Mouse (Mus musculus): ENCODE measurements around the gene Asprv1.

The Asprv1 gene

DNA sequence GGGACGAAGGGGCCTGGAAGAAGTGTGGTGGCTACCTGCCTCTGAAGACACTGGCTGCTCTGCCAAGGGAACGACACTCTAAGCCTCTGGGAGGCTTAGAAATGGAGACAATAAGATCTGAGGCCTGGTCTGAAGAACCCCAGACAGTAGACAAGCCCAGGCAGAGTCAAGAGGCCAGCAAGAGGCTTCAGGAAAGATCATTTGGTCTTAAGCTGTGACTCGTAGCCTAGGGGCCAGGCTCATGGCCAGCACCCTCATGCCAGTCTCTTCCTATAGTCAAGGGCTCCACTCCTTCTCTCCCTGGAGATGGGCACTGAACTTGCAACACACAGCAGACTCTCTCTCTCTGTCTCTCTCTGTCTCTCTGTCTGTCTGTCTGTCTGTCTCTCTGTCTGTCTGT, 12.2 kb downstream of the Asprv1 start:
- TF ChIP-seq GATA4 (IDR thresholded peaks at IDR 0.05; ENCODE audit: insufficient replicate concordance, low read length): no peak

DNA sequence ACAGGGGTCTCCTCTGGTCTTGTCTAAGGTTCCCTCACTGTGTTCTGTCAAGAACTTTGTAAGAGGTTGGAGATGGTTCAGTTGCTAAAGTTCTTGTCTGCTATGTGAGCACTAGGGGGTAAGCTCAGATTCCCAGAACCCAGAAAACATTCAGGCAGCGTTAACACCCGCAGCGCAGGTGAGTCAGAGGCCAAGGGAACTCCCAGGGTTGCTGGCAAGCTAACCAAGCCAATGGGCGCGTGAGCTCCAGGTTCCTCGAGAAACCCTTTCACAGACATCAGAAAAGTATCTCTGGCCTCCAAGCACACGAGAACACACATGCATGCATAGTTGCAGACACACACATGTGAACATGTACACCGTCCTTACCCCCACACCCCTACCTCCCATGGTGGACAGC, 12.8 kb downstream of the Asprv1 start:
- TF ChIP-seq GATA4 (IDR thresholded peaks at IDR 0.05; ENCODE audit: insufficient replicate concordance, low read length): no peak

DNA sequence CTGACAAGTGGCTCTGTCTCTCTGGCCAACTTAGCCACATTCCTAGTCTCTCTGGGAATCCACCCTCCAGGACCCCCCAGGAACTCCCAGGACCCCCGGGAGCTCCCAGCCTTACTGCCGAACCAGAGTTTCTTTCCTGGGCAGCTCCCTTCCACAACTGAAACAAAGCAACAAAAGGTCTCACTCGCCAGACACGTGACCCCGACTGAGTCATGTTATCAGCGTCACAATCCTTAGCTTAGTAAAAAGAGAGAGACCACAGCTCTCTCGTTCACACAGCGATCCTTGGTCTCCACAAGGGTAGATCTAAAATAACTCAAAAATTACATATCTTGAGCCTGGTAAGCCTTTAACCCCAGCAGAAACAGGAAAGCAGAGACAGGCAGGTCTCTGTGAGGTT, 13.8 kb downstream of the Asprv1 start:
- no peak for TF ChIP-seq GATA4 (IDR thresholded peaks at IDR 0.05; ENCODE audit: insufficient replicate concordance, low read length)

DNA sequence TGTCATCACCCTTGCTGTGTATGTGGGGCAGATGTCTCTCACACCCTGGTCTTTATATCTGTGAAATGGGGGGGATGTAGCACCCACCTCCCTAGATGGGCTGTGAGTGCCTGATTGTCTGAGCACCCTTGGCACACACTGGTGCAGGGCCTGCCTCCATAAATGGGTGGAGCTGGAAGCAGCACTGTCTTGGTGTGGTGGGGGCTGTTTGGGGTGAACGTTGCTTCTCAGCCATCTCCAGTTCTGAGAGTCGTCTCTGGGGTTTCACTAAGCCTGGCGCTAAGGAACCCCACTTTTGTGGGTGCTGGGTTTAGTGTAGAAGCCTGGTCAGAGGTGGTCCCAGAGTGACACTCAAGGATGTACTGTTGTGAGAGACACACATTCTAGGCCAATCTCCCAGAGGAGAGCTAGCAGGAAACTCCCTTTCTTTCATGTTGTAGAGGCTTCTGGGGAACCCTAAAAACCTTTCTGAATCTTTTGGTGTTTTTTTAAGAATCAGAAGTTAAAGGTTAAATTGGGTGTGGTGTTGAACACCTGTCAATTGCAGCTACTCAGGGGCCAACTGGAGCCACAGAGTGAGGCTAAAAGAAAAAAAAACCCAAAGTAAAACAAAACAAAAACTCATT, 16.9 kb downstream of the Asprv1 start:
- no peak for TF ChIP-seq GATA4 (IDR thresholded peaks at IDR 0.05; ENCODE audit: insufficient replicate concordance, low read length)

DNA sequence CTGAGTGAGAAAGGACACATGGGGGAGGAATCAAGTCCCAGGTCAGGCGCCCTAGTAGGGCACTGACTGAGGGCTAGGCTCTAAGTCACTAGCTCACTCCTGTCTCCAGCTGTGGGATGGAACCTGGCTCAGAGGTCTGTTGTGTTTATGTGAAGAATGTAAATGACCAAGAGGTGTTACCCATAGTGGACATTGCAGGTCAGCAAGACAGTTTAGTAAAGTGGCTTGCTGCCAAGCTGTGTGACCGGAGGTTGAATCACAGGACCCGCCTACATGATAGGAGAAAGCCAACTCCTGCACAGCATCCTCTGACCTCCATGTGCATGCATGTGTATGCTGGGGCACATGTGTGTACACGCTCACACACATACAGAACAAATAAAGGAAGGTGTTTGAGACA, 17.6 kb downstream of the Asprv1 start:
- TF ChIP-seq GATA4 (IDR thresholded peaks at IDR 0.05; ENCODE audit: insufficient replicate concordance, low read length): no peak

DNA sequence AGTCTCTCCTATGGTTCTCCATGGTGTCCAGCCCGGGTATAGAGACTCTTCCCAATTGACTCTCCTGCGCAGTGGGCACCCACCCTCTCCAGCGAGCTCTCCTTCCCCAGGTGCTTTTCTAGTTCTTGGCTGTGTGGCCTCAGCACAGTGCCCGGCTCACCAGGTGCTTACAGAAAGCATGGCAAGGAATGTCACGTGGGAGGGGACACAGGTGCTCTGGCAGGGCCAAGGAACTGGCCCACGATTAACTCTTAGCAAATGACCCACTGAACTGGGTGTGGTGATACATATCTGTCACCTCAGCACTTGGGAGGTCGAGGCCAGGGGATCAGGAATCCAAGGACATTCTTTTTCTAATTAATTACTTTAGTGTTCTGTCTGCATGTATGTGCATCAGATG, 18.2 kb downstream of the Asprv1 start:
- TF ChIP-seq GATA4 (IDR thresholded peaks at IDR 0.05; ENCODE audit: insufficient replicate concordance, low read length): no peak

DNA sequence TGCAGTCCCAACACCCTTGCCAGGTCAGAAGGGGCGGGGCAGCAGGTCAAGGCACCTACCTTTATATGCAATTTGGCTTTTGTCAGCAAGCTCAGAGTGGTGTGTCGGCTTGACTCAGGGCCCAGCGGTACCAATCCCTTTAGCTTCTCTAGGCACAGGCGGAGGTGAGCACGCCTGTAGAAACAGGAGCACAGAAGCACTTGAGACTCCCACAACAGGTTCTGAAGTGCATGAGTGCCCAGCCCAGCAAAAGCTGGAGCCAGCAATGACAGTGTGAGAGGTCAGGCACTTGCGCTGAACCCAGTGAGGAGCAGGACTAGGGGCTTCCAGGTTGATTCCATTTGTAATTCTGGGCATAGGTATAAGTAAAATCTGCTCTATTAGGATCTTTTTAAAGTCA, 25.1 kb downstream of the Asprv1 start:
- TF ChIP-seq GATA4 (IDR thresholded peaks at IDR 0.05; ENCODE audit: insufficient replicate concordance, low read length): no peak

DNA sequence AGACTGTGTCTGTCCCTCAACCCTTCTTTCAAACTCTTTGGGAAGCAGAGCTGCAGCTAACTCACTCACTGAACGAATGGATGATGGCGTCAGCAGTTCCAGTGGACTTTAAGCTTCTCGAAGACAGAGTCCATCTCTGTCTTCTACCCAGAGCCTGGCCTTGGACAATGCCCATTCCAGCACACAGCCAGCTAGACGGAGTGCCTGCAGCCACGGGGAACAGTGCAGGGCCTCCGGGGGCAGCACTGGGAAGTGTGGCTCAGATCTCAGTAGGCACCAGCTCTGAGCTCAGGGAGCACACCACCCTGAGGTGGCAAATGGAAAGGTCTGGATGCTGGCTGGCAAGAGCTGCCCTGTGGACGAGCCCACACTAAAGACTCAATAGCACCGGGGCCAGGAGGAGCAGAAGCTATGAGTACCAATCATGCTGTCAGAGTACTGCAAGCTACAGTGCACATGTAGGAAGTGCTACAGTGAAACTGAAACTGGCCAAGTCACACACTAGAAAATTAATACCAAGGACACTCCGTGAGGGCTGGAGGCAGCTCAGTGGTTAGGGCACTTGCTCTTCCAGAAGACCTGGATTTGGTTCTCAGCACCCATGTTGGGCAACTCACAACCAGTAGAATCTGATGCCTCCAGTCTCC, 26.4 kb downstream of the Asprv1 start:
- TF ChIP-seq GATA4 (IDR thresholded peaks at IDR 0.05; ENCODE audit: insufficient replicate concordance, low read length): no peak

DNA sequence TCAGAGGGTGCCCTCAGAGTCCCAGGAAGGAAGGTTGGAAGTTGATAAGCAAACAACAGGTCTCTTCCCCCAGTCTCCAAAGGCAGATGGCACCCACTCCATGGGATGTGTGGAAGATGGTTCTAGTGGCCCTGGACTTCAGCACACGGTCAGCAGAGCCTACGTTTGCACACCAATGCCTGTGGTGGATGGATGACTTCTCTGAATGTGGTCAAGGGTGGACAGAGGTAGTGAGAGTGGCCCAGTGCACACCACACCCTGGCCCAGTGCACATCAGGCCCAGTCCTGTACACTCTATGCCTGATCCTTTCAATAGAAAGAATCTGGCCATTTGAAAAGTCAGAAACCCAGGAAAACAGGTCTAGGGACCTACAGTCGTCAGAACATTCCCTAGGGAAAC, 30.5 kb downstream of the Asprv1 start:
- TF ChIP-seq GATA4 (IDR thresholded peaks at IDR 0.05; ENCODE audit: insufficient replicate concordance, low read length): no peak

DNA sequence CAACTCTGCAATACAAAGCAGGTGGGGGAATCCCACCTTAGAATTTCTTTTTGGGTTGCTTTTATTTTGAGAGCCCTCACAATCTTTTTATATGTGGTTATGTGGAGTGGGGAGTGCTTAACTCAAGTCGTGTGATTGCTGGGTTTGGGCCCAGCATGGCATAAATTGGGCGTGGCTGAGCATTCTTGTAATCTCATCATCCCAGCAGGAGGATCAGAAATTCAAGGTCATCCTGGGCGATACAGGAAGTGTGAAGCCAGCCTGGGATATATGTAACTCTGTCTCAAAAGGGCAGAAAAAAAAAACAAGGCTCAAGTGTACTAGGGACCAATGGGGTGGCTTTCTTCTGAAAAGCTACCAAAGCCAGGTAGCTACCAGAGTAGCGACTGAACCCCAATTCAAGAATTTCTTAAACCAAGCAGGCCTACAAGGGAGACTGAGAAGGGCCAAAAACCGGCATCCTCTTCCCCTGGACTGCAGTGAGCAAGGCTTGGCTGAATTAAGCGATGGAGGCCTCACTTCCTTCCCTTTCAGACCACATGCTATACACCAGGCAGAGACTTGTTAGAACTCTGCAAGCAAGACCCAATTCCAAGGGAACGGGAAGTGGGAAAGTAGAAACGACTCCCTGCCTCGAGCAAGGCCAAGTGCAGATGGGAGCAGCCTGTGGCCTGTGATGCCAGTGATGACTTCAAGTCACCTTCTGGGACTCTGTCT, 32.4 kb downstream of the Asprv1 start:
- TF ChIP-seq GATA4 (IDR thresholded peaks at IDR 0.05; ENCODE audit: insufficient replicate concordance, low read length): no peak

DNA sequence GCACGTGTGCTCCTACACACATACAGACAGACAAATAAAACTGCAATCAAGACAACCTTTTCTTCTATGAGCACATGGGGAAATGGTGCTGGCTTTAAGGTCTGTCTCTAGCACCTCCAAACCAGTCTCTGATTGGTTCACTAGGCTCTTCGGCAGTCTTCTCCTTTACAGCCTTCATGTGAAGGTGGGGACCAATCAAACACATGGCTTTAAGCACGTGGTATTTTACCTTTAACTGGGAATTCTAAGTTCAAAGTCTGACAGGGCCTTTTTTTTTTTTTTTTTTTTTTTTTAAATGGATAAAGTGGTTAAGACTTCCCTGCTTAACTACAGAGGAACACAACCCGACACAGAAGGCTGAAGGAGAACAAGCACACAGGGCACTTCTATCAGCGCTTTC, 37.1 kb downstream of the Asprv1 start:
- TF ChIP-seq GATA4 (IDR thresholded peaks at IDR 0.05; ENCODE audit: insufficient replicate concordance, low read length): no peak

DNA sequence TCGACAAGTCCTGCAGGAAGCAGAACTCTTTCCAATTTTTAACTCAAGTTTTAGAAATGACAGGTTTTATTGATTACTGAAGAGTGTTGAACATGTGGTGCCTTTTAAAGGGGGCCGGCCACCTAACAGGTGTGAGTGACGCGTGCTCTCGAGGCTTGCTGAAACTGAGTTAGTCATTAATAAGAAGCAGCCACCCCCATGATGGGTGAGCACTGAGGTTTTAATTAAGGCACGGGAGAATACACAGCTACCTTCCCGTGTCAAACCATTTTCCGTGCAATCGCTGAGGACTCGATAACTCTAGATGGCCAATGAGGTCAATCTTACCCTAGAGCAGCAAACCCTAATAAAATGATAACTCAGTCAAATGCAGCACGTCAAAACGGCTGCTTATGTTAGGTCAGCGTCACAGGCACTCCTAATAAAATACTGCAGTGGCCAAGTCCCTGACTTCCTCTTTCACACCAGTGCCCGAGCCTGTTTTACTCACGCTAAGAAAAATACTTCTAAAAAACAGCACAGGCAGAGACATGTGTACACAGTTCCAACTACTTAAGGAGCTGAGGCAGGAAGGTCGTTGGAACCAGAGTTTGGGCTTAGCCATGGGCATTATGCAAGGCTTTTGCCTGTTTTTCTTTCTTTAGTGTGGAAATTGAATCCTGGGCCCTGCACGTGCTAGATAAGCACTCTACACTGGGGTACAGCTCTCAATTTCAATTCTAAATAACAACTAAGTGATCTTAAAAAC, 37.8 kb downstream of the Asprv1 start:
- TF ChIP-seq GATA4 (IDR thresholded peaks at IDR 0.05; ENCODE audit: insufficient replicate concordance, low read length): no peak

DNA sequence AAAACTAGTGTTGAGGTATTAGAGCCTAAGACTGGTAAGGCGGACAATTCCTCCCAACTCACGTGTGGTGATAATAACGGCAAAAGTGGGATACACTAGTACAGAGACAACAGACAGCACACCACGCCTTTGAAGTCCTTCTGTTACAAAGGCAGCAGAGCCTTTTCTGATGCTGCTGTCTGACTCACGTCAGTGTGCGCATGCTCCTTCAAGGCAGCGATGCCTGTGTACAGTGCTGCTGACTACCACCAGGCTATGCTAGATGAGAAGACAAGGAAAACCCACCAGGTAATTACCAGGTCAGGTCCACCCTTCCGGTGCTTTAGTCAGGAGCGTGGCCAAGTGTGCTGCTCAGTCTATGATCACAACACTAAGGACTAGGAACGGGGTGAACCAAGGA, 39.1 kb downstream of the Asprv1 start:
- TF ChIP-seq GATA4 (IDR thresholded peaks at IDR 0.05; ENCODE audit: insufficient replicate concordance, low read length): no peak

DNA sequence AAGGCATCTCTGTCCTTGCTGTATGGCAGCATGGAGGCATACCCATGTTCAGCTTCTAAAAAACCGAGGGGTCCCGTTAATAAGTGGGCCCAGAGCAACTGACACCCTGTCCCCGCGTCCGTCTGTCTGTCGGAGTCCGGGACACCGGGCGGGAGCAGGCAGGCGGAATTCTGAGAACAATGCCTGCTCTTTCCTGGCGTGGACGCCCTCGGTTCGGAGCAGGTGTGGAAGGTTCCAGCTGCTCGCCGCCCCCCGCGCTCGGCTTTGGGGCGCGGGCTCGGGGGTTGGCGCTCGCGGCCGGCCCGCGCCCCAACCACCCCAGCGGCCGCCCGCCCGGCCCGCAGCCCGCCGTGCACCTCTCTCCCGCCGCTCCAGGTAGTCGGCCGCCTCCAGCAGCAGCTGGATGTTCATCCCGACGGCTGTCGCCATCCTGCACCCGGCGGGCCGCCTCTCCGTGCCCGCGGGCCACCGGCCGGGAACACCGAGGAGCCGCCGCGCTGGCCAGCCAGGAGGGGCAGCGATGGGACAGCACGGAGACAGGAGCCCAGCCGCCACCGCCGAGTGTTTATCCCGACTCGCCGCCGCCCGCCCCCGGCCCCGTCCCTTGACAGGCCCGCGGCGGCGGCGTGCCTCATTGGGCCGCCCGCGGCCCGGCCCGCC, 40.7 kb downstream of the Asprv1 start, which contains the start of gene Mxd1:
Gene Mxd1 (minus strand): TSS at position 582 of the 660 bp plus-strand sequence.
- no peak for TF ChIP-seq GATA4 (IDR thresholded peaks at IDR 0.05; ENCODE audit: insufficient replicate concordance, low read length)

DNA sequence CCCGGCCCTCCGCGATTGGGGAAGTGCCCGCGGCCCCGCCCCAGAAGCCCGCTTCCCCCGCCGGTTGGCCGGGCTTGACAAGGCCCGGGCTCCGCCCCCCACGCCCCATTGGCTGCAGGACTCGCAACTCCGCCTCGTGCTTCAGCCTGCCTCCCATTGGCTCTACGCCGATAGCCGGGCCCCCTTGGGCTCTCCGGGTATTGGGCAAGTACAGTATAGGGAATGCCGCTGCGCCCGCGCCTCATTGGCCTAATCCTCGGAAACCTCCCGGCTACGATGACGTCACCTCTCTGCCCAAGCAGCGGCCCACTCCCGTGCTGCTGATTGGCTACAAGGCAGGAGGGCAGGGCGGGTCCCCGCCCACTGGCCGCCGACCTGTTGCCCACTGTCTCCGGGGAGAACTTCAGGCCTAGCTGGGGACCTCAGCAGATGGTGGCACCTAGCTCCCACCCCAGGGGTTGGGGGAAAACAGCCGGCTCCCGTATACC, 41.3 kb downstream of the Asprv1 start:
- TF ChIP-seq GATA4 (IDR thresholded peaks at IDR 0.05; ENCODE audit: insufficient replicate concordance, low read length): peak; percentile 39; the same call in 1 of the 2 replicates

Data from liver, adult (tissue).